Mouse (Mus musculus) olfactory bulb, adult 2 months (tissue): ENCODE data around the gene Prep. TPM values are rescaled to one million over a fixed set of nuclear protein-coding genes. Genes with fewer than 3 reads are reported as not detected.

Experiments
- H3K27ac ChIP-seq: fragments of 200-500 bp; 2 replicates; pipeline ENCODE4 v1.5.1; 2012; ENCODE audit warnings: low read depth, low read length; ENCODE audit not compliant: insufficient read depth
- H3K4me1 ChIP-seq: fragments of 200-500 bp; 2 replicates; pipeline ENCODE4 v1.6.1; 2012; ENCODE audit warnings: low read length; ENCODE audit not compliant: control insufficient read depth, insufficient read depth
- H3K4me3 ChIP-seq: fragments of 200-500 bp; 2 replicates; pipeline ENCODE4 v1.5.1; 2012; ENCODE audit warnings: mild to moderate bottlenecking, low read depth, low read length, moderate library complexity; ENCODE audit not compliant: insufficient read depth
- CTCF ChIP-seq: fragments of 200-500 bp; IDR thresholded peaks from 2 replicates; pipeline ENCODE4 v1.5.1; 2012; ENCODE audit warnings: low read depth, mild to moderate bottlenecking, low read length, moderate library complexity; ENCODE audit not compliant: insufficient read depth
- POLR2A ChIP-seq: fragments of 200-500 bp; IDR thresholded peaks from 2 replicates; pipeline ENCODE4 v1.6.1; 2012; ENCODE audit warnings: mild to moderate bottlenecking, low read depth, low read length, moderate library complexity; ENCODE audit not compliant: insufficient read depth
- WGBS: fragments of 180-500 bp; shearing (Covaris S2); methylation state at CpG from one replicate; pipeline ENCODE4 v1.1.7; 2018; 5-methylcytosine and 5-hydroxymethylcytosine counted together
- polyA plus RNA-seq: library from polyadenylated mRNA; stranded (reverse); fragments of >200 nt; gene quantifications from 2 replicates; pipeline ENCODE4 v1.2.4, GENCODE M21; 2012; ENCODE audit warnings: low replicate concordance; ENCODE audit not compliant: missing spikeins, insufficient read depth, insufficient read length

Gene Prep
- polyA plus RNA-seq, 1 experiment: not detected

- TF ChIP-seq POLR2A (no peak), CTCF (peak; percentile 43; the same call in 1 of the 2 replicates)
- Histone ChIP-seq H3K4me1 (0 out of 2 replicates have a peak, but pooled peaks cover 6% of the 10 kb centered on the region), H3K4me3 (no peak overlapping the region), H3K27ac (no peak overlapping the region)
- WGBS: 64% methylated on average over 5 of the region's 5 CpGs
Observed at GRCm38 (mm10) chr10:45086637-45087036, 19.6 kb downstream of the Prep start.

GRCm38 (mm10) chr10:45091462-45092079, 24.6 kb downstream of the Prep start:
- Histone ChIP-seq H3K4me1 (peaks cover 7% of the 10 kb centered on the region; the same call in 1 of the 2 replicates), H3K4me3 (no peak overlapping the region), H3K27ac (no peak overlapping the region)
- TF ChIP-seq CTCF (no peak), POLR2A (no peak)
- WGBS: 80% methylated on average over 8 of the region's 8 CpGs

GRCm38 (mm10) chr10:45092080-45093056, 25.4 kb downstream of the Prep start:
- H3K4me1 ChIP-seq: peaks cover 7% of the 10 kb centered on the region; the same call in 1 of the 2 replicates
- no peak overlapping the region for H3K4me3 ChIP-seq
- TF ChIP-seq CTCF: no peak
- TF ChIP-seq POLR2A: no peak
- no peak overlapping the region for H3K27ac ChIP-seq
- WGBS: 63% methylated on average over 12 of the region's 12 CpGs

DNA sequence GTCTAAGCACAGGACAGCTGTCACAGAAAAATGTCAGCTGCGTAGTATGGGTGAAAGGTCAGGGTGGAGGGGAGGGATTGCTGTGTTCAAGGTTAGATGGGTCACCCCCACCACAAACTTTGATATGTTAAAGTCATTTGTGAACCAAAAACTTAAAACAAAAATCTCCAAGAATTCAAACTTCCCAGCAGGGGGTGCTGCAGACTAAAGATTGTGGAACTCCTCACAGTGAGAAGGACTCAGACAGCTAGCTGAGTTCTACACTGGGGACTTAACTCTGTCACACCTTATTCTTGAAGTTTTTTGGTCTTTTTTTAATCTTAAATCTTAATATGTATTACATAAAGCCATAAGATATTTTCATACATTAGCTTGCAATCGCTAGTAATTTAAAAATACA, 31.7 kb downstream of the Prep start:
- Histone ChIP-seq H3K4me1 (no peaks in the 10 kb centered on the region), H3K4me3 (no peak overlapping the region), H3K27ac (no peak overlapping the region)
- TF ChIP-seq CTCF (no peak), POLR2A (no peak)
- WGBS: 95% methylated on average over 2 of the region's 2 CpGs

- Histone ChIP-seq H3K27ac (no peak overlapping the region), H3K4me3 (no peak overlapping the region), H3K4me1 (no peaks in the 10 kb centered on the region)
- 91% methylated on average over 11 of the region's 11 CpGs for WGBS
- TF ChIP-seq POLR2A (no peak), CTCF (no peak)
Observed at GRCm38 (mm10) chr10:45100473-45100872, 33.5 kb downstream of the Prep start.

GRCm38 (mm10) chr10:45103184-45103583, 36.2 kb downstream of the Prep start:
- H3K4me3 ChIP-seq: no peak overlapping the region
- TF ChIP-seq POLR2A (no peak), CTCF (no peak)
- H3K4me1 ChIP-seq: no peaks in the 10 kb centered on the region
- H3K27ac ChIP-seq: no peak overlapping the region
- WGBS: 79% methylated on average over 11 of the region's 11 CpGs

DNA sequence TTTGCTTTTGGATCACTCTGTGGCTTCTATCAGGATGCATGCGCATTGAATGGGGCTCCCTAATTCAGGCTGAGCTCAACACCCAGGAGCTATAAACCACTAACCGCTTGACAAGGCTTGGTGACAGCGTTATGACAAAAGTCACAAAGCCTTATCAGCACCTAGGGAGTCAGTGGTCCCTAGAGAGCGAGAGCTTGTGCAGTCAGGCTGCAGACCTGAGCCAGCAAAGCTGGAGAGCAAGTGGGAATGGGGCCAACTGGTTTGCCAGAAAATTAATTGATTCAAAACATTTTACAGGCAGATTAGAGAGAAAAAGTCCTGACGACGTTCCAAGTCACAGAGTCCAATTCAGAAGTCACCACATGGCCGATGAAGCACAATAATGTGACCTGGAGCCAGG, 37.1 kb downstream of the Prep start:
- WGBS: 57% methylated on average over 7 of the region's 7 CpGs
- no peak overlapping the region for H3K27ac ChIP-seq
- H3K4me3 ChIP-seq: no peak overlapping the region
- no peaks in the 10 kb centered on the region for H3K4me1 ChIP-seq
- no peak for TF ChIP-seq POLR2A
- TF ChIP-seq CTCF: no peak

GRCm38 (mm10) chr10:45104535-45105079, 37.6 kb downstream of the Prep start:
- no peak overlapping the region for H3K27ac ChIP-seq
- H3K4me3 ChIP-seq: no peak overlapping the region
- no peaks in the 10 kb centered on the region for H3K4me1 ChIP-seq
- TF ChIP-seq CTCF (no peak), POLR2A (no peak)
- WGBS: 54% methylated on average over 4 of the region's 4 CpGs

- Histone ChIP-seq H3K4me1 (no peaks in the 10 kb centered on the region), H3K4me3 (no peak overlapping the region), H3K27ac (no peak overlapping the region)
- WGBS: 95% methylated on average over 4 of the region's 4 CpGs
- no peak for TF ChIP-seq CTCF
- no peak for TF ChIP-seq POLR2A
Observed at GRCm38 (mm10) chr10:45106541-45106940, 39.5 kb downstream of the Prep start.
